Mouse (Mus musculus): Measurements from ENCODE around the gene Psmb4.

DNA sequence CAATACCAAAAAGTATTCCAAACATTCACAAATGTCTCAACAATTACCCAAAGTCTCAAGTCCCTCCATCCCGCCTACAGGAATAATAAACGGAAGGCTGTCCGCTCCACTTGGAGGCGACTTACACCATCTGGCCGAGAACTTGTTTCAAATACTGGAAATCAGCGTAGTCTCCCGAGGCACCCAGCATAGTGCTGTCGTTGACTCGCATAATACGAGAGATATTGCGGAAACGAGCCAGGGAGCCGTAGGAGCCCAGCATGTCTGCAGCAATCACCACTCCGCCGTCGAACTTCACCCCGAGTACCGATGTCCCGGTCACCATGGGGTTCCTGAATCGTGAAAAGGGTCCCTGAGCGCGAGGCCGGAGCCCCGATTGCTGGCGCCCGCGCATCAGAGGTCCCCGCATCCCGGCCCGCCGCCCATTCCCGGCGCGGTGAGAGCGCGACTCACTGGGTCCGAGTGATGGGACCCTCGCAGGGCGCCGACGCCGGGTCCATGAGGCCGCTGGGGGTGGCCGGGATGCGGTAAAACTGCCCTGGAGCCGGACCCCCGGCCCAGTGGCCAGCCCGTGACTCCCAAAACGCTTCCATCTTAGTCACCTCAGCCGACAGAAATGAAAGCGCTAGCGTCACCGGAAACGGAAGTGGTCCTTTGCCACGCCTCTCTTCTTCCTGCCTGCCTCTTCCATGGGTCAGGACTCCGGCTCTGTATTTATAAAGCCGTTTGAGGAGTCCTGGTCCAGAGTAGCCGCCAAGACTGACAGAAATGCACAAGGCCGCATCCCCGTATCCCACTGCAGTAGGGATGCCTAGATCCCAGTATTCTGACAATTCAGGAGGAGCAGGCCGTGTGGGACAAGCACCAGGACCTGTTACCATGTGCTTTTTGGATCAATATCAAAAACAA lies at the start of gene Psmb4:
- TF ChIP-seq CTCF (conservative IDR thresholded peaks at IDR 0.05; ENCODE audit: insufficient read depth, insufficient read length, low read depth, low read length), result no peak
- peak; percentile 44 for TF ChIP-seq POLR2A (IDR thresholded peaks at IDR 0.05; ENCODE audit: low read depth, low read length)
